Mouse (Mus musculus): ENCODE measurements at regions not wholly inside any gene's neighbourhood (a gene's known extent, or its start where the extent isn't known, plus 50 kb on each side); places are given as distances from the start of the nearest gene placed in this dataset.

DNA sequence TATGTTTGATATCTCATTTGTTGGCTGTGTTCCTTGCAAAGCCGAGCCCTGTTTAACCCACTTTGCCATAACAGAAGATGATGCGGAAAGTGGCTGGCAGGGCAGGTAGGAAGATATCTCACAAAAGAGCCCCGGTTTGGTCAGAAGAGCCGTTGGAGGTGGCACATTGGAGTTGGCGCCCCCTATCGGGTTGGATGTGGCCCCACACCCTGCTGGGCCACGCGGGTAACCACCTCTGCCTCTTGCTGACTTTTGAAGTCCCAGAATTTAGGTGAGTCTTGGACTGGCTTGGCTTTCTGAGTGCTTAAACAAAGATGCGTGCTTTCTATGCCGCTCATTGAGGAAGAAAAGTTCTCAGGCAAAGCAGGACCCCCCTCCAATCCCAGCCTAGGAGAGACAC lies 56.1 kb downstream of the Gm4791 start:
- H3K9me3 ChIP-seq (replicated peaks): no peaks in the 10 kb centered on the region
- ATAC-seq (ENCODE audit: low FRiP score): no peak
- no peak overlapping the region for H3K9ac ChIP-seq (replicated peaks)
- H3K4me1 ChIP-seq: 0 out of 2 replicates have a peak, but pooled peaks cover 3% of the 10 kb centered on the region
- no peak overlapping the region for H3K27ac ChIP-seq (replicated peaks)
- no peaks in the 10 kb centered on the region for H3K36me3 ChIP-seq
- H3K4me3 ChIP-seq (replicated peaks): no peak overlapping the region
- no peak overlapping the region for H3K4me2 ChIP-seq
- H3K27me3 ChIP-seq (replicated peaks): no peaks in the 10 kb centered on the region
- WGBS: 84% methylated on average over 10 of the region's 10 CpGs

DNA sequence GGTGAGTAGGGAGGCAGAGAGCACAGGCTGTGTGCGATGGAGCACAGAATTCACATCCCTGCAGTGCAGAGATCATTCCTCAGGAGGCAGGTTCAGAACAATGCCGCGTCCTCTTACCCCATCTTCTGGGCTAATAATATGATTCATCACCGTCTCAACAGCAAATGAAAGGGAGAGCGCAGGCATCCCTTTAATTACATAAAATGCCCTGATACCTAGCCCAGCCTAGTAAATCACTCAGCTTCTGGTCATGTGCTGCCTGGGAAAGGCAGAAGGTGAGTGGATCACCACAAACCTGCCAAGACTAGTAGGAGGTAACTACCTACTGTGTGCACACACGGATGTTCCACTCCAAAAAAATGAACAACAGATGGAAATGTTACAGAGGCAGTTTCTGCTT lies 57.0 kb downstream of the Gm4791 start:
- Histone ChIP-seq H3K27ac (replicated peaks) (no peak overlapping the region), H3K4me3 (replicated peaks) (no peak overlapping the region), H3K36me3 (no peaks in the 10 kb centered on the region), H3K9ac (replicated peaks) (no peak overlapping the region), H3K27me3 (replicated peaks) (no peaks in the 10 kb centered on the region), H3K4me2 (no peak overlapping the region), H3K9me3 (replicated peaks) (no peaks in the 10 kb centered on the region), H3K4me1 (0 out of 2 replicates have a peak, but pooled peaks cover 3% of the 10 kb centered on the region)
- 43% methylated on average over 6 of the region's 6 CpGs for WGBS
- no peak for ATAC-seq (ENCODE audit: low FRiP score)

DNA sequence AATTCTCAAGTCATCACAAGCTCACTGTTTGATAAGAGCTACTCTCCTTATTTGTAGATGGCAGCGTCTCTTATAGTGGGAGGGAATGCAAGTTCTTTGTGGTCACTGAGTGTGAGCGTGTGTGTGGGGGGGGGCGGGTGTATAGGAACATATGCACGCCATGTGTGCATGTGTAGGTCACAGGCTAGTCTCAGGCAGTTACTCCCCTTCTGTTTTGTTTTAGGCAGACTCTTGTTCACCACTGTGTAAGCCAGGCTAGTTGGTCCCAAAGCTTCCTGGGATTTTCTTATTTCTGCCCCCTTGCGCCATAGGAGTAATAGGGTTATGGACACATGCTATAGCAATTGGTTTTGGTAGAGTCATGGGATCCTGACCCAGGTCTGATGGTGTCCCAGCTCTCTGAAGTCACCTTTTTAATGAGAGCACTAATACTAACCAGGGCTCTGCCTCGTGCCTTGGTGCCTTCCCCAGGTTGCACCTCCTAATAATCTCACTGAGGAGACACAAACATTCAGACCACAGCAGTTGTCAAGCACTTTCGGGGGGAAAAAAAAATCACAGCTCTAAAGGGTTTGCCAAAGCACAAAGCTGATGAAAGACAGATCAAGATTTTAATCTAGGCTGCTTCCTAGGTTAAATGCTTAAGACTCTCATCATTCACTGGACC lies 60.9 kb downstream of the Gm4791 start:
- no peak overlapping the region for H3K4me2 ChIP-seq
- no peaks in the 10 kb centered on the region for H3K27me3 ChIP-seq (replicated peaks)
- no peaks in the 10 kb centered on the region for H3K9me3 ChIP-seq (replicated peaks)
- 0 out of 2 replicates have a peak, but pooled peaks cover 3% of the 10 kb centered on the region for H3K4me1 ChIP-seq
- no peak overlapping the region for H3K4me3 ChIP-seq (replicated peaks)
- H3K36me3 ChIP-seq: no peaks in the 10 kb centered on the region
- H3K9ac ChIP-seq (replicated peaks): no peak overlapping the region
- ATAC-seq (ENCODE audit: low FRiP score): no peak
- WGBS: 84% methylated on average over 7 of the region's 7 CpGs
- no peak overlapping the region for H3K27ac ChIP-seq (replicated peaks)

DNA sequence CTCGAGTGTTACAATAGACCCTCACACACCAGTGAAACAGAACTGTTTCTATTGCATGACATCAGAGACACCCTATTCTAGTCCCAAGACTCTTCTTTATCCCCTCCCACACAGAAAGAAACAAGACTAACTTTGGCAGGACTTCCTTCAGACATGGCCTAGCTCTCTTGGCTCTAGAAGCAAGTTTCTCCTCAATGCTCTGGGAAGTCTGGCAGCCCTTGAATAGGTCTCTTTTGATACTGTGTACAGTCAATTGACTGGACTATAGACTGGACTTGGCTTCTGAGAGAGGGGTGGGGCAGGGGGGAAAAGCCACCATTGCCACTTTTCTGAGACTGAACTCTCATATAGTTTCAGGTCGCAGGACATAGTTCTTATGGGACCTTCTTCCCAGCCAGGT lies 62.2 kb downstream of the Gm4791 start:
- H3K4me3 ChIP-seq (replicated peaks): no peak overlapping the region
- H3K9me3 ChIP-seq (replicated peaks): no peaks in the 10 kb centered on the region
- H3K4me1 ChIP-seq: 0 out of 2 replicates have a peak, but pooled peaks cover under 1% of the 10 kb centered on the region
- WGBS: 72% methylated on average over 2 of the region's 2 CpGs
- ATAC-seq (ENCODE audit: low FRiP score): no peak
- no peak overlapping the region for H3K27ac ChIP-seq (replicated peaks)
- H3K27me3 ChIP-seq (replicated peaks): no peaks in the 10 kb centered on the region
- no peaks in the 10 kb centered on the region for H3K36me3 ChIP-seq
- H3K4me2 ChIP-seq: no peak overlapping the region
- H3K9ac ChIP-seq (replicated peaks): no peak overlapping the region

DNA sequence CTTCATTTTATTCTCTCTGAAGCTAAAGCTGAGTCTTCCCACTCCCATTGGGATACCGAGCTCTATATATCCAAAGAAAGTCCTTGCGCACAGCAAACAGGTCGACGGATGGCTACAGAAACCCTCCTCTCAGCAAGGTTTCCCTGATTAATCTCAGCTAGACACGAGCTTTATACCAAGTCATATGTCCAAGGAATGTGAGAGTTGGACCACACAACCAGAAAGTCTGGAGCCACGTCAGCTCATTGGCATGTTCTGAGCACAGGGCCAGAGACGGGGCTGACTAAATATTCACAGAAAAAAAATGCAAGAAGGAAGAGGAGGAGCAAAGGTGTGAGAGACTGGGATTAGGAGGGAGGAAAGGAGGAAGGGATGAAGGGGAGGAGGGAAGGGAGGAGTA lies 64.0 kb downstream of the Gm4791 start:
- ATAC-seq (ENCODE audit: low FRiP score): no peak
- Histone ChIP-seq H3K27me3 (replicated peaks) (no peaks in the 10 kb centered on the region), H3K4me3 (replicated peaks) (no peak overlapping the region), H3K36me3 (no peaks in the 10 kb centered on the region), H3K4me1 (no peaks in the 10 kb centered on the region), H3K4me2 (no peak overlapping the region), H3K27ac (replicated peaks) (no peak overlapping the region), H3K9ac (replicated peaks) (no peak overlapping the region), H3K9me3 (replicated peaks) (no peaks in the 10 kb centered on the region)
- 82% methylated on average over 7 of the region's 7 CpGs for WGBS

DNA sequence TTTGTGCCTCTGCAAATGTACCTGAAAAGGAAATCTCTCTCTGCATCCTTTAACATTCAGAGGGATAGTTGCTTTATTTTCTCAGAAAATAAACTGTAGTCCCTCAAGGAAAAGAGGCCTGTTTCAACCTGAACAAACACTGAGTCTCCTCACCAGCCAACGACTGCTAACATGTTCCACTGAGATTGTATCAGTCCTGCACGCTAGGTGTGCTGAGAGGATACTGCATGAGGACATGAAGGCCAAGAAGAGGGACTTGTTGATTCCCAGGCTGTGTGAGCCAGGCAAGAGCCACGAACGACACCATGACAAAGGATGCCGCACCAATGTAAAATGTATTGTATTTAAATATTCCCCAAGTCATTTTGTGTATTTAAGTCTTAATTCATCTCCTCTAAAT lies 65.2 kb downstream of the Gm4791 start:
- WGBS: 74% methylated on average over 5 of the region's 5 CpGs
- H3K9me3 ChIP-seq (replicated peaks): no peaks in the 10 kb centered on the region
- no peak for ATAC-seq (ENCODE audit: low FRiP score)
- no peak overlapping the region for H3K9ac ChIP-seq (replicated peaks)
- H3K27ac ChIP-seq (replicated peaks): no peak overlapping the region
- no peak overlapping the region for H3K4me2 ChIP-seq
- H3K4me1 ChIP-seq: no peaks in the 10 kb centered on the region
- no peaks in the 10 kb centered on the region for H3K27me3 ChIP-seq (replicated peaks)
- H3K36me3 ChIP-seq: no peaks in the 10 kb centered on the region
- no peak overlapping the region for H3K4me3 ChIP-seq (replicated peaks)

DNA sequence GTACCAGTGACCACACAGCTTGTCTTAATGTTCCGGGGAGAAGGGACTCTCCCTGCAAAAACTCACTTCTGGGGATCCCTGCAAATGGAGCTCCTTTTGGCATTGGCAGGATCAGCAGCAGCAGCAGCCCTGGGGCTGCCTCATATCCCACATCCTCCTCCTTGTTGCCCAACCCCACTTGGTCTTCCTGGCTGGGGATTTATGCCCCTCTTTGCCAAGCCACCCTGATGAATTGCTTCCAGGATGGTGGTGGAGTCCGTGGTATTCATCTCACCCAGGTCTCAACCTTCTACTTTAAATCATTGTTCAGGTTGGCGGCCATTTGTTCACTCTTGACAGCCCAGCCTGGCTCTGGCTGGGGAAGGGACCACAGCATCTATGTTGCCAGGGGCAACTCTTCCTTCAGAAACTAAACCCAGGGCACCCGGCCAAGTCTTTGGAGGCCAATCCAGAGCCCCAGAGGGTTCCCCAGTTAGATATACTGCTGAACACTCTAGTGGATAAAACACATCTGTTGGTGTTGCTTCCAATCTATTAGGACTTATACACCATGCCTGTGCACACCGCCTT lies 66.0 kb downstream of the Gm4791 start:
- WGBS: 48% methylated on average over 5 of the region's 5 CpGs
- ATAC-seq (ENCODE audit: low FRiP score): peak; percentile 63; the same call in 1 of the 2 replicates
- Histone ChIP-seq H3K27me3 (replicated peaks) (no peaks in the 10 kb centered on the region), H3K4me1 (peaks cover 2% of the 10 kb centered on the region; the same call in 1 of the 2 replicates), H3K4me3 (replicated peaks) (no peak overlapping the region), H3K27ac (replicated peaks) (no peak overlapping the region), H3K9me3 (replicated peaks) (no peaks in the 10 kb centered on the region), H3K36me3 (no peaks in the 10 kb centered on the region), H3K9ac (replicated peaks) (no peak overlapping the region), H3K4me2 (no peak overlapping the region)

DNA sequence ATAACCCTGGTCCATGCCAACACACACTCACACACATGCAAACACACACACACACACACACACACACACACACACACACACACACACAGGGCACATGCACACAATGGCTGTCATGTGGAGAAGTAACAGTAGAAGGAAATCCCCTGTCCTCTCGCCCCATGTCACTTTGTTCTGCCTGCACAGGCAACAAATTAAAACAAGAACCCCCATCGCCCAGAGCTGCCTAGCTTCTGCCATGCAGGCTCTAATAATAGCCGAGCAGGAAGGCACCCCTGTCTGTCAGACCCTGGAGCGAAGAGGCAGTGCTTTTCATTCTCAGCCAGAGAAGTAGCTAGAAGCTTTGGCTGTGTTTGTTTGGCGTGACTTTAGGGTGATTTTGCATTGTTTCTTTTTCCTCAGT lies 70.9 kb downstream of the Gm4791 start:
- Histone ChIP-seq H3K36me3 (no peaks in the 10 kb centered on the region), H3K4me2 (no peak overlapping the region), H3K4me1 (peaks cover 6% of the 10 kb centered on the region; the same call in 1 of the 2 replicates), H3K27ac (replicated peaks) (no peak overlapping the region), H3K27me3 (replicated peaks) (no peaks in the 10 kb centered on the region), H3K9ac (replicated peaks) (no peak overlapping the region), H3K9me3 (replicated peaks) (no peaks in the 10 kb centered on the region), H3K4me3 (replicated peaks) (no peak overlapping the region)
- no peak for ATAC-seq (ENCODE audit: low FRiP score)
- WGBS: 29% methylated on average over 5 of the region's 5 CpGs

DNA sequence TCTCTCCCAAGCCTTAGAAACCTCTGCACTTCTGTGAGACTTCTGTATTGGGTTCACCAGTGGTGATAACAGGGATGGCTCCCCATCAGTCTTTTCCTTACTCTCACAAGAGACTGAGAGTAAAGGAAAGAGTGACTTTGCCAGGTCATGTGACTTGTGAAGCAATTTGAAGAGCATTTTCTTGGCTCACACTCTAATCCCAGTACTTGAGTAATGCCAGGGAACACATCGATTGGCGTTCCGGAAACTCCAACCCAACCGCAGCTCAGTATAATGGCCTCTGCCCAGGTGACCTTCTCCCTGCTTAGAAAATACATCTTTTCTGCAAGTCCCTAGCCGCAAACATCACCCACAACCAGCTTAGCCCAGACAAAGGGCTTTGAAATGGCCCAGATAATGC lies 72.4 kb downstream of the Gm4791 start:
- no peak overlapping the region for H3K27ac ChIP-seq (replicated peaks)
- H3K9ac ChIP-seq (replicated peaks): no peak overlapping the region
- peaks cover 11% of the 10 kb centered on the region; the same call in 1 of the 2 replicates for H3K4me1 ChIP-seq
- H3K4me3 ChIP-seq (replicated peaks): no peak overlapping the region
- no peak overlapping the region for H3K4me2 ChIP-seq
- no peaks in the 10 kb centered on the region for H3K36me3 ChIP-seq
- ATAC-seq (ENCODE audit: low FRiP score): no peak
- no peaks in the 10 kb centered on the region for H3K27me3 ChIP-seq (replicated peaks)
- WGBS: 91% methylated on average over 5 of the region's 5 CpGs
- H3K9me3 ChIP-seq (replicated peaks): no peaks in the 10 kb centered on the region

DNA sequence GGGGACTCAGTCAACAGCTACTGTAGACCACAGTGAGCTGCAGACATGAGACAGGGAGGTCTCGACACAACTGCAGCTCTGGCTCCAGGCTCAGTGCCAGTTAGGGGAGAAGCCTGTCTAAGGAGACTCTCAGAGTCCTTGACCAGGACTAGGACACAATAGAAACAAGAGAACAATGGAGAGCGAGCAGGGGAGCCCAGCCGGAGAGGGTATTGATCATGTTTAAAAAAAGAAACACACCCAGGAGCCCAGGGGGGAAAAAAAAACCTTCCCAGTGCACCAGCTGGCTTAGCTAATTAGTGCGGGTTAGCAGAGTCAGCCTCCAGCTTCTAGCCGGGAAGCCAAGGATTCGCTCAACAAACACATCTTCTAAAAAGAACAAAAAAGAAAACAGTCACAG lies 78.4 kb downstream of the Gm4791 start:
- Histone ChIP-seq H3K27ac (replicated peaks) (no peak overlapping the region), H3K27me3 (replicated peaks) (0 out of 2 replicates have a peak, but pooled peaks cover 3% of the 10 kb centered on the region), H3K4me2 (no peak overlapping the region), H3K36me3 (no peaks in the 10 kb centered on the region), H3K9me3 (replicated peaks) (no peaks in the 10 kb centered on the region), H3K9ac (replicated peaks) (no peak overlapping the region), H3K4me1 (0 out of 2 replicates have a peak, but pooled peaks cover 11% of the 10 kb centered on the region), H3K4me3 (replicated peaks) (no peak overlapping the region)
- ATAC-seq (ENCODE audit: low FRiP score): no peak
- 18% methylated on average over 6 of the region's 6 CpGs for WGBS

DNA sequence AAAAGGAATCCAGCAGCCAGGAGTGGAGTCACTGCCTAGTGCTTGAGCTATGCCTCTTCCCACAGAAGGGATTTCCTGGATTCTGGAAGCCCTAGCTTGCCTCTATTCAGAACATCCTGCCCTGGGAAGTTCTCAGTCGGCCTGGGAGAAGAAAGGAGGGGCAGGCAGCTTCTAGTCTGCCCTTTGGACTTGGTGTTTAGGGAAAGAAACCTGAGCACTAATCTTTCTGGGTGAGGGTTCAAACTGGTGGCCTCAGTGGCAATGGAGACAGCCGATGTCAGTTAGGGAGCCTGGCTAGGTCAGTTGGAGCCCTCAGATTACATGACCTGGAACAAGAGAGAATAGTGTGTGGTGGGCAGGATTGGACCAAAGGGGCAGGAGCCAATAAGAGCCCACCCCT lies 78.9 kb downstream of the Gm4791 start:
- H3K4me3 ChIP-seq (replicated peaks): no peak overlapping the region
- no peak for ATAC-seq (ENCODE audit: low FRiP score)
- no peak overlapping the region for H3K27ac ChIP-seq (replicated peaks)
- no peaks in the 10 kb centered on the region for H3K9me3 ChIP-seq (replicated peaks)
- 0 out of 2 replicates have a peak, but pooled peaks cover 11% of the 10 kb centered on the region for H3K4me1 ChIP-seq
- 0 out of 2 replicates have a peak, but pooled peaks cover 3% of the 10 kb centered on the region for H3K27me3 ChIP-seq (replicated peaks)
- H3K36me3 ChIP-seq: no peaks in the 10 kb centered on the region
- 50% methylated on average over 2 of the region's 2 CpGs for WGBS
- H3K4me2 ChIP-seq: no peak overlapping the region
- H3K9ac ChIP-seq (replicated peaks): no peak overlapping the region

DNA sequence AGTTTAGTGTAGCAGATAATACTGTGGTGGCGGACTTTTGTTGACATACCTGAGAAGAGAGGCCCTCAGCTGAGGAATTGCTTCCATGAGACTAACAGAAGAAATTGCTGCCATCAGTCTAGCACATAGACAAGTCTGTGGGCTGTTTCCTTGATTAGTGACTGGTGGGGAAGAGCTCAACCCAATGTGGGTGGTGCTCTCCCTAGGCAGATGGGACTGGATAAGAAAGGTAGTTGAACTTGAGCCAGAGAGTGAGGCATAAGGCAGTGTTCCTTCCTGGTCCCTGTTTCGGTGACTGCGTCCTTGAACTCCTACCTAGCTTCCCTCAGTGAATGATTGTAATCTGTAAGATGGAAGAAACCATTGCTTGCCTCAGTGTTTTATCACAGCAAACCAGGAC lies 79.4 kb downstream of the Gm4791 start:
- no peak overlapping the region for H3K9ac ChIP-seq (replicated peaks)
- ATAC-seq (ENCODE audit: low FRiP score): no peak
- WGBS: 97% methylated on average over 3 of the region's 3 CpGs
- no peak overlapping the region for H3K27ac ChIP-seq (replicated peaks)
- H3K36me3 ChIP-seq: no peaks in the 10 kb centered on the region
- H3K9me3 ChIP-seq (replicated peaks): no peaks in the 10 kb centered on the region
- no peak overlapping the region for H3K4me2 ChIP-seq
- H3K27me3 ChIP-seq (replicated peaks): 0 out of 2 replicates have a peak, but pooled peaks cover 3% of the 10 kb centered on the region
- H3K4me3 ChIP-seq (replicated peaks): no peak overlapping the region
- 0 out of 2 replicates have a peak, but pooled peaks cover 11% of the 10 kb centered on the region for H3K4me1 ChIP-seq
